Comparison of ENCODE assay signal across 11 mouse cellular contexts in genomic region chr6:81986599-81986998, GRCm38 (mm10). TPM values are rescaled to one million over a fixed set of nuclear protein-coding genes. Genes with fewer than 3 reads are reported as not detected.
DNase-seq lines count a peak whose midpoint lies in the region; ATAC-seq and TF ChIP-seq lines count a peak whose summit lies in the region.
"Had no signal": no experiment of that assay in that cellular context is flagged by ENCODE, and none has a peak within 500 bp of the region (broad histone marks: within the 10 kb centered on the region; RNA-seq: fewer than 3 reads in every experiment).

No protein-coding gene starts in this region.

- no peaks in the 10 kb centered on the region for H3K27me3 ChIP-seq in liver, postnatal 0 days (ENCODE audit: insufficient read depth, low read length)
- H3K27me3 ChIP-seq in liver, embryonic 11.5 days (replicated peaks; ENCODE audit: control insufficient read depth, insufficient read depth, low read length) = no peaks in the 10 kb centered on the region
- H3K27me3 ChIP-seq: liver, embryonic 12.5 days; neural tube, embryonic 13.5 days had no signal

- DNase-seq in liver, postnatal 0 days = no peak
- DNase-seq in liver, embryonic 11.5 days (ENCODE audit: low spot score) = no peak
- peak; percentile 22 for DNase-seq in ZHBTc4 (ENCODE audit: low read depth, low spot score)
- DNase-seq in kidney, postnatal 10 days = peak; percentile 39
- no peak for DNase-seq in thymus, postnatal 0 days (ENCODE audit: low spot score)
- no peak for DNase-seq in adrenal gland, postnatal 14 days

- H3K4me1 ChIP-seq in liver, postnatal 0 days (ENCODE audit: insufficient read depth) = peaks cover 9% of the 10 kb centered on the region; the same call in 1 of the 2 replicates
- no peaks in the 10 kb centered on the region; the same call in 1 of the 2 replicates for H3K4me1 ChIP-seq in liver, embryonic 11.5 days (replicated peaks; ENCODE audit: control insufficient read depth, insufficient read depth, low read length)
- H3K4me1 ChIP-seq: liver, embryonic 12.5 days had no signal

- H3K4me2 ChIP-seq in liver, postnatal 0 days (ENCODE audit: low read depth, low read length) = no peak overlapping the region
- no peak overlapping the region for H3K4me2 ChIP-seq in liver, embryonic 11.5 days
- H3K4me2 ChIP-seq: embryonic facial prominence, embryonic 12.5 days; liver, embryonic 12.5 days; neural tube, embryonic 13.5 days had no signal

- 26% methylated on average over 5 of the region's 5 CpGs for WGBS in liver, postnatal 0 days (ENCODE audit: insufficient replicate concordance)
- WGBS in liver, embryonic 11.5 days = 39% methylated on average over 5 of the region's 5 CpGs

- ATAC-seq in liver, postnatal 0 days = peak; percentile 65
- ATAC-seq in liver, embryonic 11.5 days (replicated peaks; ENCODE audit: low FRiP score) = no peak
- ATAC-seq in hematopoietic stem cell, adult 5-6 weeks (replicated peaks in 1 of 2; ENCODE audit: insufficient read depth in 1 of 2, low FRiP score in 2 of 2, low TSS enrichment in 1 of 2, low read depth in 1 of 2, poor library complexity in 2 of 2, severe bottlenecking in 2 of 2) = peak; percentile 33 to 37; a peak in 2 of 4 replicates
- ATAC-seq: liver, embryonic 12.5 days had no signal

- no peaks in the 10 kb centered on the region for H3K9me3 ChIP-seq in liver, postnatal 0 days (ENCODE audit: low read length)
- no peaks in the 10 kb centered on the region for H3K9me3 ChIP-seq in liver, embryonic 11.5 days (ENCODE audit: control insufficient read depth, low read length)
- H3K9me3 ChIP-seq: embryonic facial prominence, embryonic 12.5 days; forebrain, embryonic 10.5 days; liver, embryonic 12.5 days had no signal

- H3K36me3 ChIP-seq in liver, postnatal 0 days (replicated peaks; ENCODE audit: insufficient read depth, low read length) = no peaks in the 10 kb centered on the region
- no peaks in the 10 kb centered on the region for H3K36me3 ChIP-seq in liver, embryonic 11.5 days (ENCODE audit: control insufficient read depth, insufficient read depth, low read length)
- H3K36me3 ChIP-seq: embryonic facial prominence, embryonic 12.5 days; forebrain, embryonic 10.5 days; liver, embryonic 12.5 days; neural tube, embryonic 13.5 days had no signal

- H3K27ac ChIP-seq in liver, postnatal 0 days (ENCODE audit: low read depth) = no peak overlapping the region
- H3K27ac ChIP-seq in liver, embryonic 11.5 days (ENCODE audit: low read depth, low read length) = no peak overlapping the region
- H3K27ac ChIP-seq: embryonic facial prominence, embryonic 12.5 days; liver, embryonic 12.5 days; neural tube, embryonic 13.5 days had no signal

- TF ChIP-seq EP300 in liver, postnatal 0 days (IDR thresholded peaks at IDR 0.05; ENCODE audit: low read depth) = no peak

- no peak overlapping the region for H3K4me3 ChIP-seq in liver, postnatal 0 days (ENCODE audit: low read depth, low read length)
- H3K4me3 ChIP-seq in liver, embryonic 11.5 days (ENCODE audit: low read depth, low read length) = no peak overlapping the region
- H3K4me3 ChIP-seq: embryonic facial prominence, embryonic 12.5 days; forebrain, embryonic 10.5 days; liver, embryonic 12.5 days; neural tube, embryonic 13.5 days had no signal

- H3K9ac ChIP-seq in liver, postnatal 0 days (replicated peaks) = no peak overlapping the region
- H3K9ac ChIP-seq in liver, embryonic 11.5 days (ENCODE audit: low read depth, low read length) = no peak overlapping the region
- H3K9ac ChIP-seq: embryonic facial prominence, embryonic 12.5 days; liver, embryonic 12.5 days; neural tube, embryonic 13.5 days had no signal

- TF ChIP-seq CTCF in liver, postnatal 0 days (IDR thresholded peaks at IDR 0.05; ENCODE audit: low read depth) = no peak

RNA-seq across cellular contexts. Expression of gene Mrpl19, which starts 20.8 kb away (rescaled TPM):
- polyA plus RNA-seq in liver, postnatal 0 days (2015; fragmentation: Nextera tagmentation; extraction: Ambion mirVana) = 11.4 and 14.2 TPM in 2 replicates
- 77.9 and 81.9 TPM in 2 replicates for polyA plus RNA-seq in liver, embryonic 11.5 days (2014; fragmentation: Nextera tagmentation; extraction: Ambion mirVana)
- 14.0 and 31.5 TPM in 2 replicates for total RNA-seq in hematopoietic stem cell, adult 5-6 weeks (2017)
- polyA plus RNA-seq in thymus, postnatal 0 days (2015; fragmentation: Nextera tagmentation; extraction: Ambion mirVana) = 35.6 and 44.0 TPM in 2 replicates
- total RNA-seq in adrenal gland, postnatal 14 days (2021) = 35.9 and 51.0 TPM in 2 replicates

RNA-seq across cellular contexts. Expression of gene Eva1a, which starts 54.2 kb away (rescaled TPM):
- polyA plus RNA-seq in liver, postnatal 0 days (2015; fragmentation: Nextera tagmentation; extraction: Ambion mirVana) = 40.0 and 46.7 TPM in 2 replicates
- 4.2 and 4.6 TPM in 2 replicates for polyA plus RNA-seq in liver, embryonic 11.5 days (2014; fragmentation: Nextera tagmentation; extraction: Ambion mirVana)
- 0.44 TPM in 1 of 2 replicates, not detected in the other for total RNA-seq in hematopoietic stem cell, adult 5-6 weeks (2017)
- polyA plus RNA-seq in thymus, postnatal 0 days (2015; fragmentation: Nextera tagmentation; extraction: Ambion mirVana) = 2.9 and 3.0 TPM in 2 replicates
- 3.1 and 6.9 TPM in 2 replicates for total RNA-seq in adrenal gland, postnatal 14 days (2021)

Comparison
In these comparisons a context has a peak if more than half of its experiments do, and no peak if none do; other contexts are left out.
1. DNase-seq: peak in ZHBTc4 (single experiment) and kidney, postnatal 10 days (single experiment); none in liver, postnatal 0 days (single experiment), liver, embryonic 11.5 days (single experiment), thymus, postnatal 0 days (single experiment) and adrenal gland, postnatal 14 days (single experiment).